Comparison of ENCODE assay signal across 8 mouse cellular contexts in the genomic region with DNA sequence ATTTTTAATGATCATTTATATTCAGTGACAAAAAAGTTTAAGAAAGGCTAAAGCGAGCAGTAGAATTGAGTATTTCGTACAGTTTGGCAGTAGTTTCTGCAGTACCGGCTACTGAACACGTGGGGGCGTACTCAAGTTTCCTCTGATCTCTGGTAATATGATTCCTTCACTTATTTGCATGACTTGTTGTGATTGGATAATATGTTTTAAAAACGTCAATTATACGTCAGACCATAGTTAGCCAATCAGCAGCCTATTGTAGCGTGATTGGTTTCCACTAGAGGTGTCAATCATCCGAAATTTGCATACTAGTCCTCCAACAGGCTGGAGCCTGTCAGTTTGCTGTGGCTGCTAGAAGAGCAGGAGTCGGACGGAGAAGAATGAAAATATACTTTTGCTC.
DNase-seq lines count a peak whose midpoint lies in the region; ATAC-seq and TF ChIP-seq lines count a peak whose summit lies in the region.

No protein-coding gene starts in this region.

- H3K9ac ChIP-seq in heart, postnatal 0 days (replicated peaks; ENCODE audit: low read depth, low read length): no peak overlapping the region
- H3K9ac ChIP-seq in stomach, embryonic 16.5 days (ENCODE audit: low read length): no peak overlapping the region

- under 1% methylated on average over 11 of the region's 11 CpGs for WGBS in heart, postnatal 0 days
- WGBS in macrophage (ENCODE audit: missing documents): 1% methylated on average over 11 of the region's 11 CpGs
- WGBS in stomach, embryonic 16.5 days: under 1% methylated on average over 11 of the region's 11 CpGs

- H3K27me3 ChIP-seq in heart, postnatal 0 days (ENCODE audit: control insufficient read depth, insufficient read depth, low read length): peaks cover 23% of the 10 kb centered on the region
- peaks cover 10% of the 10 kb centered on the region for H3K27me3 ChIP-seq in stomach, embryonic 16.5 days (ENCODE audit: control insufficient read depth, insufficient read depth, low read length)

- H3K27ac ChIP-seq in heart, postnatal 0 days (ENCODE audit: low read depth): peak overlapping the region; percentile 92
- peak overlapping the region; percentile 75 for H3K27ac ChIP-seq in macrophage
- H3K27ac ChIP-seq in stomach, embryonic 16.5 days (ENCODE audit: low read length): no peak overlapping the region

- ATAC-seq in heart, postnatal 0 days (ENCODE audit: insufficient read depth, low read depth): peak; percentile 84
- ATAC-seq in stomach, embryonic 16.5 days (ENCODE audit: insufficient read depth, low FRiP score): peak; percentile 85

- H3K4me2 ChIP-seq in heart, postnatal 0 days (ENCODE audit: low read depth, low read length): peak overlapping the region; percentile 74
- peak overlapping the region; percentile 65 for H3K4me2 ChIP-seq in stomach, embryonic 16.5 days (ENCODE audit: low read depth, low read length)

- no peaks in the 10 kb centered on the region for H3K79me2 ChIP-seq in macrophage (ENCODE audit: inconsistent target)

- no peaks in the 10 kb centered on the region for H3K36me3 ChIP-seq in heart, postnatal 0 days (replicated peaks; ENCODE audit: control insufficient read depth, insufficient read depth, low read length)
- H3K36me3 ChIP-seq in macrophage (ENCODE audit: inconsistent target): no peaks in the 10 kb centered on the region
- no peaks in the 10 kb centered on the region for H3K36me3 ChIP-seq in stomach, embryonic 16.5 days (ENCODE audit: control insufficient read depth, insufficient read depth, low read length)

- TF ChIP-seq EP300 in heart, postnatal 0 days (IDR thresholded peaks at IDR 0.05; ENCODE audit: low read depth): peak; percentile 69; the same call in 1 of the 2 replicates

- peak; percentile 57 to 64 for DNase-seq in B cell, adult 2 months
- peak; percentile 77 for DNase-seq in Muller cell, postnatal 12 days (ENCODE audit: inconsistent ontology term)
- peak; percentile 94 for DNase-seq in fat pad, adult 2 months (ENCODE audit: extremely low read depth, low read depth, low spot score)
- DNase-seq in heart, postnatal 0 days (ENCODE audit: low spot score): peak; percentile 99
- DNase-seq in kidney, postnatal 10 days: peak; percentile 77
- no peak for DNase-seq in right cerebral cortex, postnatal 25 days

- TF ChIP-seq CTCF in heart, postnatal 0 days (IDR thresholded peaks at IDR 0.05; ENCODE audit: low read depth): peak; percentile 74

- peak overlapping the region; percentile 45 for H3K4me3 ChIP-seq in heart, postnatal 0 days (ENCODE audit: low read depth, low read length)
- 0 out of 2 replicates have a peak overlapping the region, but pooled peaks have one; percentile 25 for H3K4me3 ChIP-seq in macrophage (ENCODE audit: inconsistent target)
- no peak overlapping the region for H3K4me3 ChIP-seq in stomach, embryonic 16.5 days (replicated peaks; ENCODE audit: low read length)

- peaks cover 11% of the 10 kb centered on the region; the same call in 1 of the 2 replicates for H3K4me1 ChIP-seq in heart, postnatal 0 days (ENCODE audit: control insufficient read depth, insufficient read depth)
- peaks cover 18% of the 10 kb centered on the region for H3K4me1 ChIP-seq in stomach, embryonic 16.5 days (ENCODE audit: control insufficient read depth, insufficient read depth, low read length)

- H3K9me3 ChIP-seq in heart, postnatal 0 days (replicated peaks; ENCODE audit: control insufficient read depth, low read length): no peaks in the 10 kb centered on the region
- no peaks in the 10 kb centered on the region for H3K9me3 ChIP-seq in stomach, embryonic 16.5 days (replicated peaks; ENCODE audit: control insufficient read depth, low read length)
